Mouse (Mus musculus) layer of hippocampus, adult 18-20 months (tissue): Measurements from ENCODE around the gene Carm1. TPM values are rescaled to one million over a fixed set of nuclear protein-coding genes. Genes with fewer than 3 reads are reported as not detected.

Experiments
- DNase-seq, 2 experiments: peaks; one replicate each; pipeline ENCODE4 v3.0.0; 2022; ENCODE audit warnings: low spot score in 2 of 2
- microRNA-seq, 2 experiments: library from miRNA; unstranded; fragments of <30 nt; microRNA quantifications; one replicate each; pipeline ENCODE4 v1.2.0; 2021
- total RNA-seq, 2 experiments: library from RNA; stranded (reverse); gene quantifications; 2 replicates each; pipeline ENCODE4 v1.2.3; 2021

Gene Carm1
- total RNA-seq, 2 experiments from 2014 or later, result 76.4 to 81.6 TPM

- DNase-seq, result no peak
These were observed 60.0 kb downstream of the Carm1 start for GRCm38 (mm10) chr9:21606648-21607047.

GRCm38 (mm10) chr9:21609861-21610260 lies 63.2 kb downstream of the Carm1 start:
- DNase-seq, result no peak

GRCm38 (mm10) chr9:21614864-21615616 lies 68.3 kb downstream of the Carm1 start:
- no peak for DNase-seq

- peak; percentile 100 for DNase-seq
These were observed 69.0 kb downstream of the Carm1 start, which contains the start of gene Smarca4 for GRCm38 (mm10) chr9:21615617-21616231. Gene Smarca4 (plus strand): TSS chr9:21616169.

- peak; percentile 73 to 87 for DNase-seq
These were observed 69.6 kb downstream of the Carm1 start for GRCm38 (mm10) chr9:21616232-21616781.

GRCm38 (mm10) chr9:21617066-21617465 lies 70.4 kb downstream of the Carm1 start:
- DNase-seq, result no peak

- no peak for DNase-seq
These were observed 73.5 kb downstream of the Carm1 start for GRCm38 (mm10) chr9:21620229-21620628.

- no peak for DNase-seq
These were observed 76.0 kb downstream of the Carm1 start for GRCm38 (mm10) chr9:21622676-21623075.

- DNase-seq, result no peak
These were observed 78.9 kb downstream of the Carm1 start for GRCm38 (mm10) chr9:21625342-21626339.

- no peak for DNase-seq
These were observed 79.9 kb downstream of the Carm1 start for GRCm38 (mm10) chr9:21626571-21626970.

GRCm38 (mm10) chr9:21627145-21627795 lies 80.6 kb downstream of the Carm1 start:
- no peak for DNase-seq

GRCm38 (mm10) chr9:21630673-21631072 lies 84.0 kb downstream of the Carm1 start:
- DNase-seq, result peak; percentile 37 to 80

- DNase-seq, result no peak
These were observed 86.4 kb downstream of the Carm1 start for GRCm38 (mm10) chr9:21633106-21633505.

- no peak for DNase-seq
These were observed 88.9 kb downstream of the Carm1 start for GRCm38 (mm10) chr9:21635639-21636038.

- DNase-seq, result no peak
These were observed 92.3 kb downstream of the Carm1 start for GRCm38 (mm10) chr9:21639031-21639430.

Small RNAs within 50 kb of the gene (microRNA-seq; reads per million reads assigned to microRNA genes)
- gene Mir1946b, result 0 reads per million in 2 experiments

Other genes starting within 250 kb of the Carm1 start
- gene Ap1m2, start 234.6 kb upstream of the Carm1 start, total RNA-seq, result under 1 TPM; 0.18 to 0.30 TPM
- gene Slc44a2, start 226.2 kb upstream of the Carm1 start, total RNA-seq, result 10 to 100 TPM; 44.7 to 48.0 TPM
- gene Ilf3, start 179.0 kb upstream of the Carm1 start, total RNA-seq, result 100 to 1,000 TPM in 1 of 2 experiments, 10 to 100 TPM in 1; 99.2 to 101 TPM
- gene Qtrt1, start 135.1 kb upstream of the Carm1 start, total RNA-seq, result 10 to 100 TPM; 26.0 to 36.4 TPM
- gene Dnm2, start 122.0 kb upstream of the Carm1 start, total RNA-seq, result 10 to 100 TPM; 59.8 to 59.9 TPM
- 10 to 100 TPM; 11.1 to 11.8 TPM for gene Tmed1, start 36.6 kb upstream of the Carm1 start, total RNA-seq
- gene AB124611, start 20.7 kb upstream of the Carm1 start, total RNA-seq, result not detected
- 10 to 100 TPM; 61.7 to 63.6 TPM for gene Timm29, start 45.8 kb downstream of the Carm1 start, total RNA-seq
- 10 to 100 TPM; 19.5 to 20.0 TPM for gene Yipf2, start 45.9 kb downstream of the Carm1 start, total RNA-seq
- gene Smarca4, start 69.3 kb downstream of the Carm1 start, total RNA-seq, result 100 to 1,000 TPM; 111 to 117 TPM
- 10 to 100 TPM; 13.1 to 15.4 TPM for gene Ldlr, start 176.6 kb downstream of the Carm1 start, total RNA-seq
- gene Spc24, start 213.4 kb downstream of the Carm1 start, total RNA-seq, result 1 to 10 TPM; 1.9 to 2.7 TPM